Mouse (Mus musculus): ENCODE results near the gene Irf6.
A peak's percentile ranks its signal among the peaks of the same experiment; 100 is the strongest.

Irf6 gene

DNA sequence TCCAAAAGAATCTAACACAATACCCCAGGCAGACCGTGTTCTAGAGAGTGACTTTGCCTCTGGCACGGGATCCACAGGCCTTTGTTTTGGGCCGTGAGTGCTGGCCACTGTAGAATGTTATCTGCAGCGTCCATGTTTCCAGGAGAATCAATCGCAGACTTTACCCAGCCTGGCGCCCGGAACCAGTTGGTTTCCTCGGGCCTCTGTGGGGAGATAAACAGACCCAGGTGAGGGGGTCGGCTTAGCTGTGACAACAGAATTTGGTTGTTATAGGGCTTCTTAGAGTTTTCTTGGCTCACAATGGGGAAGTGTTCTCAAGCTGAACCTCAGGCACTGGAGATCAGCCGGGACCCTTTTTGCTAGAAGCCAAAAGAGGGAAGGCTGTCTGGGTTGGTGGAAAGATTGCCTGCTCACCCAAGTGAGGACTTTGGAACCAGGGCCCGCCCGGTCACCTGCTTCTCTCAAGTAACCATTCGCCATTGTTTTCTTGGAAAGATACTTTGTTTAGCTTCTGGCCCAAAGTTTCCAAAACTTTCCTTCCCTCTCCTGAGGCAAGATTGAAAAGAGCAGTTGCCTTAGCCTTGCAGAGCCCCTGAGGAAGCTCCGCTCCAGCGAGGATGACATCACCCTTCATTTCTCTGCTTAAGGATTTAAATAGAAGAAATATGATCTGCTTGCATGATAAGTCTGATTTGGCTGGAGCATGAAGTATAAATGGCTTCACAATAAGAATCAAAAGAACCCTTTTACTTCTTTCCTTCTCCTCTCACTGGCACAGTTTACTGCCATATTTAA lies 3.6 kb downstream of the Irf6 start:
- DNase-seq (ENCODE audit: low spot score), result no peak

DNA sequence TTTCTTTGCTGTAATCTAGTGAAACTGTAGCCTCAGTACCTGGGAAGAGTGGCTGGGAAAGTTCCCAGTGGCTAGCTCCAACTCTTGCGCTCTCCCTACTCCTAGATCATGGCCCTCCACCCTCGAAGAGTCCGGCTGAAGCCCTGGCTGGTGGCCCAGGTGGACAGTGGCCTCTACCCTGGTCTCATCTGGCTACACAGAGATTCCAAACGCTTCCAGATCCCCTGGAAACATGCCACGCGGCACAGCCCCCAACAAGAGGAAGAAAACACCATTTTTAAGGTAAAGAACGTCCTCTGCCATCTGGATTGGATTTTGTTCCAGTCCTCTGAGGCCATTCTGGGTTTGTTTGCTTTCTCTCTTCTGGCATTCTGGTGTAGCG lies 4.2 kb downstream of the Irf6 start:
- no peak for DNase-seq (ENCODE audit: low spot score)

DNA sequence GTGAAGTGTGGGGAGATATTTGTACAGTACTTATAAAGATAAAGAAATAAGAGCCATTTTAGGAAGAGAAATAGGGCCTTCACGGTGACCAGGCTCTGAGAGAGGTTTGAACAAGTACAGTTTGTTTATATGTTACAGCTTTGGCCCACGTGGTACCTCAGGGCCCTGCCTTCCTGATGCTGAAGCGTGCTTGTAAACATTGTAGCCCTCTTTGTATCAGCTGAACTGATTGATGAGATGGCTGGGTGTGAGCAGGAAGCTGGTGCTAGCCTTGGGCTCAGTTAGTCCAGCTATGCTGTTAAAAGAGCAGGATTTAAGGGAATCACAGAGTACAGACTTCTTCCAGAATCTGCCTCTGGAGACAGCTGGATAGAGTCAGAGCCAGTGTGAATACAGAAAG lies 6.3 kb downstream of the Irf6 start:
- DNase-seq (ENCODE audit: low spot score), result no peak

DNA sequence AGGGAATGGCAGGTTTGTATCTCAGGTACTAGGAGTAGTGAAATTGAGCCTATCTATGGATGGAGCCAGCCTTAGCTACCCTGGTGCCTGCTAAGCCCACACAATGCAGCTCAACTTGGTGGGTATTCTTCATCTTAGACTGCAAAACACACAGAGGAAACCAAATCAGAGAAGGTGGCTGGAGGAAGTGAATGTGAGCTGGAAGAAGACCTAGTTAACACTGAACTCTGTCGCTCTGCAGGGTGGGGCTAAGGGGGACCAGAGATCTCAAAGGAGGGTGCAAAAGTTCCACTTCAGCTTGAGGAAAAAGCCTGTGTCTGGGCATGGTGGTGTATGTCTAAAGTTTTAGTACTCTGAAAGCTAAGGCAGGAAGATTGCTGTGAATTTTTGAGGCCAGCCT lies 6.7 kb downstream of the Irf6 start:
- DNase-seq (ENCODE audit: low spot score), result no peak

DNA sequence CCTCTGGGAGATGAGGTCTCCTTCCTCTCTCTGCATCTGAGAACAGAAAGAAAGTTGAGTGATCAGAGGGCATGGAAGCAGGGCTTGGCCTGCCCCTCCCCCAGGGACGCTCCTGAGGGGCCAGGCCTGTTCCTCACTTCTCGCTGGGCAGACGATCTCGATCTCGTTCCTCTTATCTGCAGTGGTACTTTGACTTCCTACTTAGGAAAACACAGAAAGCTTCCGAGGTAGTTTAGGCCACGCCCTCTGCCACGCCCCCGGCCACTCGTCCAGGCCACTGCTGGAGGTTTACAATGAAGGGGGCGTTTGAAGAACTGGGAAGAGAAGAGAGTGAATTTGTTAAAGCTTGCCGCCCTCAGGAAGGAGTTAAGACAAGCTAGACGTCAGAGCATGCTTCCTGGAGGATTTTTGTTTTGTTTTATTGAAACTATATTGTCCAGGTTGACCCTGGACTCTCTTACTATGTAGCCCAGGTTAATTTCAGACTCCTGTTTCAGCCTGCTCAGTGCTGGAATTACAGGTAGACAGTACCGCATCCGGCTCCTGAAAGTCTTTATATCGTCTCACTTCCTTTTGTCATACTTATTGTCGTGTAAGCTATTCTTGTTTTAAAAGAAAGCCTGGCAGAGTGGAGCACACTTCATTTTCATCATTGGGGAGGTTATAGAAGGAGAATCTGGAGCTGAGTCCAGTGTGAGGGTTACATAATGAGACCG lies 7.6 kb downstream of the Irf6 start:
- no peak for DNase-seq (ENCODE audit: low spot score)

DNA sequence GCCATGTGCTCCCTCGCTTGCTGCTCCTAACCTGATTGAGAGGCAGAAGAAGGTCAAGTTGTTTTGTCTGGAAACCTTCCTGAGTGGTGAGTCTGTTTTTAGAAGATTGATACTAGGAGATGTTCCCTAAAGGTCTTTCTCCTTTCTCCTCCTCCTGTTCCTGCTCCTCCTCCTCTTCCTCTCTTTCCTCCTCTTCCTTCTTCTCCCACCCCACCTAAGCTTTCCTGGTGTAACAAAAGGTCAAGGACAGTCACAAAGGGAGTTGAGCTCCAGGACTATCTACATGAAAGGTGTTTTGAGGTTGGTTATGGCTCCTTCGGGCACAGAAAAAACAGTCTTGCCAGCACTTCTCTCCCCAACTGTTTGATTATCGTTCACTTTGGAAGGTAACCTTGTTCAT lies 14.8 kb downstream of the Irf6 start, which contains the start of gene A130010J15Rik:
Gene A130010J15Rik, plus strand, starts transcription at position 301 of the 400 bp plus-strand sequence.
- no peak for DNase-seq (ENCODE audit: low spot score)

DNA sequence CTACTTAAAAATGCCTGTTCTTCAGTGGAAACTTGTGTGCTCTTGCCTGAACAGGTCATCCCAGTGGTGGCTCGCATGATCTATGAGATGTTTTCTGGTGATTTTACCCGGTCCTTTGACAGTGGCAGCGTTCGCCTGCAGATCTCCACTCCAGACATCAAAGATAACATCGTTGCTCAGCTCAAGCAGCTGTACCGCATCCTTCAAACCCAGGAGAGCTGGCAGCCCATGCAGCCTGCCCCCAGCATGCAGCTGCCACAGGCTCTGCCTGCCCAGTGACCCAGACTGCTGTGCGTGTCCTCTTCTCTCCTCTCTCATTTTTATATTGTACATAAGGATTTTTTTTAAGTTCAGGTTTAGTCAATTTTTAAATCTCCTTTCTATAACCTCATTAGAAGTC lies 16.3 kb downstream of the Irf6 start:
- no peak for DNase-seq (ENCODE audit: low spot score)

DNA sequence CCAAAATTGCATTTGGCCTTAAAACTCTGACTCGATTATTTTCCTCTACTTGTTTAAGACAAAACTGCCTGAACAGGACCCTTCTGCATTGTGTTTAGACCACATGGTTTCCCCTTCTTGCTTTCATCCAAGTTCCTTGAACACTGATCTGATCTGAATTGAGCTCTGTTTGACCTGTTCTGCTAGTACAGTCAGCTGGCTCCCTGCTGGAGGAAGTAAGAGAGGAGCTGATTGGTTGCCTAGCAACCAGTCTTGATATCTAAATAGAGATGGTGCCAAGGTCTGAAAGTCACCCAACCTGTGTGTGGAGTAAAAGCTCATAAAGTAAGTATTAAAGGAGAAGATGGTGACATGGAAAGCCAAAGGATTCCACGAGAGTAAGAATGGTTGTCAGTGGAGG lies 16.9 kb downstream of the Irf6 start:
- no peak for DNase-seq (ENCODE audit: low spot score)

DNA sequence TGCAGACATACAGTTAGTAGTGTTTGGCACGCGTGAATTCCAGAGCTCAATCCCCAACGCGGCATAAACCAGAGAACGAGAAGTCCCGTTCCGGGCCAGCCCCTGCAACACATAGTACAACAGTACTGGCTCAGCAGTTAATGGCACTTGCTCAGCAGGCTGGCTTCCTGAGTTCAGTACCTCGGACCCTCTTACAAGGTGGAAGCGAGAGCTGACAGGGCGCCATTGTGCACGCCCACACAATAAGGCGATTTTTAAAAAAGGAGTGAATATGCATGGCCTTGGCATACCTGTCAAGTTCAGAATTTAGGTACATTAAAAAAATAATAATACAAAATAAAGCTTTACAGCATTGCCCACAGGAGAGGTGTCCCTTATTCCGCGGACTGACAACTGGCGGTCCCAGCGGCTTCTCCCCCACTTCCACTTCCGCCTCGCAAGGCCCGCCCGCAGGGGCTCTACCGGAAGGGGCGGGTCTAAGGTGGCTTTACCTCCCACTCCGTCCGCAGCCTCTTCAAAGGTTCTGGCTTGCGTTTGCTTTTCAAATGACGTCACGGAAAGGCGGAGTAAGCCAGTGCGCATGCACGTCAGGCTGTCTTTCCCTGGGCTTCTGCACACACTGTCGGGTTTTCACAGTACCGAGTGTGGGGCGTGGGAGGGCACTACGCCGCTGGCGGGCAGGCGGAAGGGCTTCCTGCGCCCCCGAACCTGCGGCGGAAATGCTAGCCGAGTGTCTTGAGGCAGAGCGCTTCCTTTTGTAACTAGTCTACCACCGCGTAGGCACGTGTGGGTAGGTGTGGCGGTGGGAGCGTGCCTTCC lies 20.3 kb downstream of the Irf6 start:
- DNase-seq (ENCODE audit: low spot score), result peak; percentile 94

DNA sequence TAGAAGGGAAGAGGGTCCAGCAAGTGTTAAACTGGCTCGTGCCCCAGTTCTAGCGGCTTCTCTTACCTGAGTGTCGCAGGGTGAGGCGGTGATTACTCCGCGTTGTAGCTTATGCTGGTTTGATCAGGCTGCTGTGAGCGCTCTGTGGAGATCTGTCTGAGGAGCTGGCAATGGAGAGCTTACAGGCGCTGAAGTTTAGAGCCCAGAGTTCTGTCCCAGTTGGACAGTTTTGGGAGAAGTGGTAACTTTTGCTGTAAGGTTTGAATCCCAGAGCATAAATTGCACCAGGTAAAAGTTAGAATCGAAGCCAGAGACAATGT lies 20.9 kb downstream of the Irf6 start:
- DNase-seq (ENCODE audit: low spot score), result no peak

DNA sequence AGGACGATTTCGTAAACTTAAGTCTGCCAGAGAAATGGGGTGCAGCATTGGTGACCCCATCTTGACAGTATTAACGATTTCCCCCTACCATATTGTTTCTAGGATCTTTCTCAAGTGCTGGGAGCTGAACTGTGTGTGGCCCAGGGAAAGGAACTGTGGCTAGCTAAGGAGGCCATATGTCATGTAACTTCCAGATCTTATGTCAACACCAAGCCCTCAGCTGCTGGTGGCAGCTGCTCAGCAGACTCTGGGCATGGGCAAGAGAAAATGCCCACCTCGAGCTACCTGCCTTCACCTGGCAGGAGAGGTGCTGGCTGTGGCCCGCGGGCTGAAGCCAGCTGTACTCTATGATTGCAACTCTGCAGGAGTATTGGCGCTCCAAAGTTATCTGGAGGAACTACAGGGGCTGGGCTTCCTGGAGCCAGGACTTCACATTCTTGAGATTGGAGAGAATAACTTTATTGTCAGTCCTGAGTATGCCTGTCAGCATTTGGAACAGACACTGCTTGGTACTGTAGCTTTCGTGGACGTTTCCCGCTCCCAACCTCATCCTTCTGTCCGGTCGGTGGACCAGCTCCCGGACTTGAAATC lies 21.3 kb downstream of the Irf6 start:
- DNase-seq (ENCODE audit: low spot score), result no peak

DNA sequence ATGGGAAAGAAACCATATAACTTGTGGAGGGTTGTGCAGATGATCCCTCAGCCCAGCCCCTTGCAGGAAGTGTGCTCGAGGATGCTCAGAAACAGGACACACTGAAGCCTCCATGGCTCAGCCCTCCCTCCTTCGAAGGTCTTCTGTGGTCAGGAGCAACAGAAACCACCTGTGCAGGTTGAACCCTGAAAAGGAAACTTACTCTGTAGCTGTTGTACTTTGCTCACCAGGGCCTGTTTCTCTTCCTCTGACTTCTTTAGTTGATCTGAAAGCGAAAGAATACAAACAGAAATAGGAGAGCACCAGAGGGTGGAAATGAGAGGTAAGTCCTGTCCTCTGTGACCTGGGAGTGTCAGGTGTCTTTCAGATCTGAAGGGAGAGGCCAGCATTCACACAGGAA lies 28.2 kb downstream of the Irf6 start:
- no peak for DNase-seq (ENCODE audit: low spot score)

DNA sequence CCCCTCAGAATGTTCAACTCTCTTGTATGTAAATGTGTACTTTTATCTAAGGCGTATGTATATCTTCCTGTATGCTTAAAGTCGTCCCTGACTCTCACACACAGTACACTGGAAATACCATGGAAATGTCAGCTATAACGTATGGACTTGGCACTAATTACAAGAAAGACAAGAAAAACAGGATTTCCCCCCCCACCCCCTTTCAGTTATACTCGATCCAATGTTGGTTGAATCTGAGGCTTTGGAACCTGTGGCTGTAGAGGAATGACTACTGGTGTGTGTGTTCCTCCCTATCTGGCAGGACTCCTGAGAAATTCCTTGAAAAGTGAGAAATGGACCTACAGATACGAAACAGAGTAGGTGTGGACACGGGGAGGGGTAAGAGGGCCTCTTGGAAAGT lies 35.3 kb downstream of the Irf6 start:
- DNase-seq (ENCODE audit: low spot score), result no peak

DNA sequence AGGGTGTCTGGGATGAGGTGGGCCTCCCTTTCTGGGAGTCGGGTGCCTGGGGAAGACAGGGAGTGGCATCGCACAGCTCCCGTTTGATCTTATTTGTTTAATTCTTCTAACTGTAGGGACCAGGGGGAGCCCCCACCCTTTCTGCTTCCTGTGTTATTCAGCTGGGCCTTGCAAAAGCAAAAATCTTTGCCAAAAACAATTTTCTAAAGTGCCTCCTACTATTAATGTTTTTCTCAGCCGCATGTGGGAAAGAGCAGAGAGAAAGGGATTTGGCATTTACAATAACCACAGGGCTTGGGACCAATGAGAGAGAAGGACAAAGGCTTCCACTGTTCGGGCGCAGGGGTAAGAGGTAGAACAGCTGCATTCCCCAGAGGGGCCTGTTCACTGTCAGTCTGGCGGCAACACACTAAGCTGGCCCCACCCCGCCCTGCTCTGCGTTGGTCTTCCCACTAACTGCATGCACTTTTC lies 36.3 kb downstream of the Irf6 start:
- DNase-seq (ENCODE audit: low spot score), result no peak

DNA sequence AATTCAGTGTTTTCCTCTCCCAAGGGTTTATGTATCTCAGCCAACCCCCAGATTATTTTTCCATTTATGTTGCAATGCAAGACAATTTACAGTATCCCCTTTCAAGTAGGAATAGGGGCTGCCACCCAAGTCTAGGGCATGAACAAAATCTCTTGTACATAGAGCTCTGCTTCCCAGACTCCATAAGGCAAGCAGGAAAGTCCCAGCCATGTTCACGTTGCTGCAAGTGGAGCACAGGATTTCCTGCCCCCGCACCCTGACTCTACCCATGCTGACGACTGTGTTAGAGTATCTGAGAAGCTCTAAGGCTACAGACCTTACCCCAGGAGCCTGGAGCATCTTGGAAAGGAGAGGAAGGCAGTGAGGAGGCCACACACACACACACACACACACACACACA lies 36.9 kb downstream of the Irf6 start:
- DNase-seq (ENCODE audit: low spot score), result no peak

DNA sequence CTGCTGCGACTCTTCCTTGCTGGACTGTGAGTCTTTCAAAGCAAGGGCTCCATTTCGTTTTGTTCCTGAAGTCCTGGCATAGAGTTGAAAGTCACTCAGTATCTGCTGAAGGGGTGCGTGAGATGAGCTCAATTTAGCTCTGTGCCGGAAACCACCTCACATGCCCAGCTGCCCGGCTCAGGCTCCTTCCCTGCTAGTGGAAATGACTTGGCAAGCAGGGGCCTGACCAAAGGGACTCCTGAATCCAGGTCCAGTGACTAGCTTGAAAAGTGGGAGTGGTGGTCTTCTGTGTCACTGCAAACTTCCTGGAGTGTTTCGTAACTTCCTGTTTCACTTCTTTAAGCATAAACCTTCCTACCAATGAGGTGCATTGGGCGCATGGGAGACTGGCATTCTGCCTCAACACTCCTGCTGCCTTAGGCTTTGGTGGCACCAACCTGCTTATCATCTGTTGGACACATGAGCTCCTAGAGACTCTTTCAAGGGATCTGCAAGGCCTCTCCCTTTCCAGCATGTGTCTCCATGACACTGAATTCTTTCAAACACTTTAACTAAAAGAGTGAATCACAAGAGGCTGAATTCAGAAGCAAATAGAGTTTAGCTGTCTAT lies 38.9 kb downstream of the Irf6 start:
- no peak for DNase-seq (ENCODE audit: low spot score)

DNA sequence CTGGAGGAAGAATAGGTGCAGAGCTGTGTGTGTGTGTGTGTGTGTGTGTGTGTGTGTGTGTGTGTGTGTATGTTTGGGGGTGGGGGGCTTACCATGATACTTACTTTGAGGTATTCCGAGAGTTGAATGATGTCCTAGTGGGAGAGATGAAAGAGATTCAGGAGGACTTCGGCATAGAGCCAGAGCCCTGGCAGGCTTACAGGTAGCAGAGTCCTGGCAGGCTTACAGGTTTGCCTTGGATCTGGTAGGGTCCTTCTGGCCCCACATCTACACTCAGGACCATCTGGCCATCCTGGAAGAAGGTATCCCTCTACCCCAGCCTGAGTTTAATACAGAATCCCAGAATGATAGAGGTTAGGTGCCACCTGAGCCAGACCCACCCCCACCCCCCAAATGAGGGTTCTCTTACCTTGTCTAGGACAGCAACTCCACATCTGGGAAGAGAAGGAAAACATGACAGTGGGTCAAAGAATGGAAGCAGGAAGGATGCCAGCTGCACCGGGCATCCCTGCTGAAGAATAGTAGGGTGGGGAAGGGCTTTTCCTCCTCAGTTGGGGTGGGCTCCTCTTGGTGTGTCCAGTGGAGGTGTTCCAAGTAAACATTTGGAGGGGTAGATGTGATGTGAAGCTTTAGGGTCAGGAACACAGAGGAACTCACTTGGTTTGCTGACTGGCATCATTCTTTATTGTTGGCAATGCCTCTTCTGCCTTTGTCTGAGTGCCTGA lies 41.7 kb downstream of the Irf6 start:
- DNase-seq (ENCODE audit: low spot score), result no peak

DNA sequence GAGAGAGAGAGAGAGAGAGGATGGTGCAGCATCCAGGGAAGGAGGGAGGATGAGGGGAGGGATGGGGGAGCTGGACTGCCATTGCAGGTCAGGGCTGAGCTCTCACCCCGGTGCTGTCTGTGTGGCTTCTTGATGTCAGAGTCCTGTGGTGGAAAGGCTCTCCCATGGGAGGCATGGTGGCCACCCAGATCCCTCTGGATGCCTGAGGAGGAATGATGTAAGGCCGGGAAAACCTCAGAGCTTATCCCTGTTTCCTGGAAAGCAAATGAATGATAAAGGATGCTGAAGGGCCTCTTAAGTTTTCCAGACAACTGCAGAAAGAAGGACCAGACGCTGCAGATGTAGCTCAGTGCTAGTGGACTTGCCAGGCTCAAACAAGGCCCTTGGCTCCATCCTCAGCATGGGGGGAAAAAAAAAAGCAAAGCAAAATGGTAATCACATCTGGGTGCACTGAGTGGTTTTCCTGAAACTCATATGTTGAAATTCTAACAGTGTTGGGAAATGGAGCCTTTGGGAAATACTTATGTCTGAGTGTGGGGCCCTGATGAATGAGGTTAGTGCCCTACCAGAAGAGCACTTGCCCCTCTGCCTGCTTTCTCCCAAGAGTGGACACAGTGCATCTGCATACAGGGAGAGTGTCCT lies 42.4 kb downstream of the Irf6 start:
- DNase-seq (ENCODE audit: low spot score), result no peak

DNA sequence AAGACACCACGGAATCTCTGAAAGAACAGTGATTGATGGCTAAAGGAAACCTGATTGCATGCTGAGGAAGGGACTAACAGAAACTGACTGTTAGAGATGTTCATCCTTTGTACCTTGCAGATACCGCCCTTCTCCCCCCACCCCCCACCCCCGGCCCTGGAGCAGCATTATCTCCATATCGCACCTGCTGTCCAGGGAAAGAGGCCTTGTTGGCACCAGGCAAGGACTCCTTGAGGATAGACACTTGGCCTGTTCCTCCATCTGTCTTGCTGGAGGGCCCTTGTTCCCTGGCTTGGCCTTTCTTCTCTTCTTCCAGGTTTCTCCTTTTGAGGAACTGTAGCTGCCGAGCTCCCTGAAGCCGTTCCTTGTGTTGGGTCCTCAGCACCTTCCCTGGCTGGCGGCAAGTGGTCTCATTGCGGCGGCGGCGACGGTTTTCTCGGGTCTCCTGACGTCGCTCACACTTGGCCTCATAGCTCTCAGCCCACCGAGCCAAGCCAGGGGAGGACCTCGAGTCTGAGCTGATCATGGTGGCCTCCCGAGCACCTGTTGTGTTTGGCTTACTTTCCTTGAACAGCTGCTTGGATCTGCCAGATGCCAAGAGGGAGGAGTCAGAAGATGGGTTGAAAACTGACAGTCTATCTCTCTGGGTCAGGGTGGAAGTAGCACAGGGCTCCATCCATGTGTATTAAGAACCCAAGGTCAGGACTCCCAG lies 44.7 kb downstream of the Irf6 start:
- DNase-seq (ENCODE audit: low spot score), result no peak

DNA sequence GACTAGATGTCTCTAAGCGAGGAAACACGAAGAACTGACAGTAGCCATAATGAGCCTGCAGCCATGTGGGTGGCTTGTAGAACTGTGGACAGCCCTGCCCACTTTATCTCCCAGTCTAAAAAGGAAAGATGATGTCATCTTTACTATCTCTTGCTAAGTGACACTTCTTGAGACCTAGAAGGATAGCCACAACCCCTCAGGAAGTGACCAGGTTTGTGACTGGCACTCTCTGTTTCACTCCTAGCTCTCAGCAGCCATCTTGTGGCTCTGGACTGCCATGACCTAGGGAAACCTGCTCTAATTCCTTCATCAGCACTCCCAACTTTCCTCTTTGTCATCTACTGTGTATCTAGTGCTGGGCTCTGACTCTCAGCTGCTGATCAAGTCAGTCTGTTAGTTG lies 45.4 kb downstream of the Irf6 start:
- no peak for DNase-seq (ENCODE audit: low spot score)
